Mouse (Mus musculus): ENCODE data around the gene Pign. TPM values are rescaled to one million over a fixed set of nuclear protein-coding genes. Genes with fewer than 3 reads are reported as not detected.

Pign gene
- total and polyA plus RNA-seq, 2 experiments from 2014 or later: 5.7 to 14.7 TPM

DNA sequence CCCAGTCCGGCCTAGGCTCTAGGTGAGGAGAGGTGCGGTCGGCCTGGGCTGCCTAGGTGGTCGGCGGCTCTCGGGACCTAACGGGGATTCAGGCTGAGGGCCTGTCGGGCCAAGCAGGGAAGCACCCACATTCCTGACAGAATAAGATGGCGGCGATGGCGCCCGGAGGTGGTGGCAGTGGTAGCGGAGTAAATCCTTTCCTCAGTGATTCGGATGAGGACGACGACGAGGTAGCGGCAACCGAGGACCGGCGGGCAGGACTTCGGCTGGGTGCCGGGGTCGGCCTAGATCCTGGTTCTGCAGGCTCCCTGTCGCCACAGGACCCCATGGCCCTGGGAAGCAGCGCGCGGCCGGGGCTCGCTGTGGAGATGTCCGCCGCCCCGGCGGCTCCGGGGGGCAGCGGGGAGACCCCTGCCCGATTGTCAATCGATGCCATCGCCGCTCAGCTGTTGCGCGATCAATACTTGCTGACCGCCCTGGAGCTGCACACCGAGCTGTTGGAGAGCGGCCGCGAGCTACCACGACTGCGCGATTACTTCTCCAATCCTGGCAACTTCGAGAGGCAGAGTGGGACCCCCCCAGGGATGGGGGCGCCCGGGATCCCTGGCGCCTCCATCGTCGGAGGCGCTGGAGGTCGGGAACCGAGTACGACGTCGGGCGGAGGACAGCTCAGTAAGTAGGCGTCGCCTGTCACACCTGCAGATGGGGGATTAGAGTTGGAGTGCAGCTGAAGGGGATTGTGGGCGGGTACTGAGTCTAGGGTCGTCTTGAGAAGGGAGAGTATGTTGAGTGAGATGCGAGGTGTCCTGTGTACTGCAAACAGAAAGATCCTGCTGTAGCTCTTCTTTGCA is 710 bp upstream of the Pign start:
- Histone ChIP-seq H3K27ac (ENCODE audit: low read depth) (peak overlapping the region; percentile 58), H3K4me2 (ENCODE audit: low read depth, low read length) (peak overlapping the region; percentile 95), H3K4me1 (ENCODE audit: control insufficient read depth, insufficient read depth) (peaks cover 10% of the 10 kb centered on the region; the same call in 1 of the 2 replicates), H3K36me3 (replicated peaks; ENCODE audit: control insufficient read depth, insufficient read depth, low read length) (no peaks in the 10 kb centered on the region), H3K9me3 (replicated peaks; ENCODE audit: control insufficient read depth, low read length) (no peaks in the 10 kb centered on the region), H3K9ac (replicated peaks; ENCODE audit: low read depth, low read length) (peak overlapping the region; percentile 96), H3K4me3 (ENCODE audit: low read depth, low read length) (peak overlapping the region; percentile 79), H3K27me3 (ENCODE audit: control insufficient read depth, insufficient read depth, low read length) (no peaks in the 10 kb centered on the region)
- ATAC-seq (ENCODE audit: insufficient read depth, low read depth) (peak; percentile 33; the same call in 1 of the 2 replicates), DNase-seq (ENCODE audit: low spot score) (no peak)
- TF ChIP-seq EP300 (IDR thresholded peaks at IDR 0.05; ENCODE audit: low read depth) (no peak), CTCF (IDR thresholded peaks at IDR 0.05; ENCODE audit: low read depth) (no peak)
- WGBS: under 1% methylated on average over 68 of the region's 68 CpGs

DNA sequence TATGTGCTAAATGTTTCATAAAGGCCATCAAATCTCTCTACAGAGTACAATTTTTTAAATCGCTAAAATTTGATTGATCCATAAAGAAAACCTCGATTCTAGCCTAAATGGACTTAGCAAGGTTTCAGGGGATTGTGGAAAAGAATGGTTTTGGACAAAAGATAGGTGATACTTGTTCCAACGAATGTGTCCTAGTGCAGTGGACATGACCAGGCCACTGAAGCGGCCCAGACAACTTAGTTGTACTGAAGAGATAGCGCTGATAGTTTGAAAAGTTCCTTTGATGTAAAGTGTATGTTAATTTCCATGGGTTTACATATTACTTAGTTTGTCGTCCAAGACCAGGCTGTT is 682 bp downstream of the Pign start:
- TF ChIP-seq CTCF (IDR thresholded peaks at IDR 0.05; ENCODE audit: low read depth): no peak
- TF ChIP-seq EP300 (IDR thresholded peaks at IDR 0.05; ENCODE audit: low read depth): no peak
- Histone ChIP-seq H3K4me2 (ENCODE audit: low read depth, low read length) (peak overlapping the region; percentile 79), H3K9me3 (replicated peaks; ENCODE audit: control insufficient read depth, low read length) (no peaks in the 10 kb centered on the region), H3K27me3 (ENCODE audit: control insufficient read depth, insufficient read depth, low read length) (no peaks in the 10 kb centered on the region), H3K9ac (replicated peaks; ENCODE audit: low read depth, low read length) (peak overlapping the region; percentile 96), H3K4me3 (ENCODE audit: low read depth, low read length) (peak overlapping the region; percentile 79), H3K36me3 (replicated peaks; ENCODE audit: control insufficient read depth, insufficient read depth, low read length) (no peaks in the 10 kb centered on the region), H3K4me1 (ENCODE audit: control insufficient read depth, insufficient read depth) (peaks cover 10% of the 10 kb centered on the region; the same call in 1 of the 2 replicates), H3K27ac (ENCODE audit: low read depth) (peak overlapping the region; percentile 80)
- 6% methylated on average over 6 of the region's 6 CpGs for WGBS
- DNase-seq (ENCODE audit: low spot score): no peak
- no peak for ATAC-seq (ENCODE audit: insufficient read depth, low read depth)

DNA sequence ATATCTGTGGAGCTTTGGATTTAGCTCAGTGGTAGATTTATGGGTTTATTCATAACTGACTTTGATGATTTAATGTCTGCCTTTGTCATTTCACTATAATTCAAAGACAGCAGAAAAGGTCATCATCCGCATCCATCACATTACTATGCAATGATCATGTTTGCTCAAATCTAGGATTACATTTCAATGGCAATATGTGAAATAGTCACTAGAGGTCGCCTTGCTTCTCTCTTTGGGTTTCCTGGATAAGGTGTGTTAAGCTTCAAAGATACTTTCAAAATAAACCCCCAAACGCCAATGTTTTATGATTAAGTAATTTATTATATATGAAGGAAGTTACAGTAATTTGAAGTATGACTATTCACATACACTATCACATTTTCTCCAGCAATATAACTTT is 3.5 kb downstream of the Pign start:
- H3K36me3 ChIP-seq (replicated peaks; ENCODE audit: control insufficient read depth, insufficient read depth, low read length): peaks cover 17% of the 10 kb centered on the region
- H3K4me3 ChIP-seq (ENCODE audit: low read depth, low read length): no peak overlapping the region
- no peaks in the 10 kb centered on the region for H3K27me3 ChIP-seq (ENCODE audit: control insufficient read depth, insufficient read depth, low read length)
- ATAC-seq (ENCODE audit: insufficient read depth, low read depth) (no peak), DNase-seq (ENCODE audit: low spot score) (peak; percentile 73)
- no peak overlapping the region for H3K9ac ChIP-seq (replicated peaks; ENCODE audit: low read depth, low read length)
- no peak overlapping the region for H3K27ac ChIP-seq (ENCODE audit: low read depth)
- TF ChIP-seq EP300 (IDR thresholded peaks at IDR 0.05; ENCODE audit: low read depth) (no peak), CTCF (IDR thresholded peaks at IDR 0.05; ENCODE audit: low read depth) (peak; percentile 77)
- 13% methylated on average over 3 of the region's 3 CpGs for WGBS
- H3K9me3 ChIP-seq (replicated peaks; ENCODE audit: control insufficient read depth, low read length): no peaks in the 10 kb centered on the region
- peaks cover 1% of the 10 kb centered on the region; the same call in 1 of the 2 replicates for H3K4me1 ChIP-seq (ENCODE audit: control insufficient read depth, insufficient read depth)
- no peak overlapping the region for H3K4me2 ChIP-seq (ENCODE audit: low read depth, low read length)

DNA sequence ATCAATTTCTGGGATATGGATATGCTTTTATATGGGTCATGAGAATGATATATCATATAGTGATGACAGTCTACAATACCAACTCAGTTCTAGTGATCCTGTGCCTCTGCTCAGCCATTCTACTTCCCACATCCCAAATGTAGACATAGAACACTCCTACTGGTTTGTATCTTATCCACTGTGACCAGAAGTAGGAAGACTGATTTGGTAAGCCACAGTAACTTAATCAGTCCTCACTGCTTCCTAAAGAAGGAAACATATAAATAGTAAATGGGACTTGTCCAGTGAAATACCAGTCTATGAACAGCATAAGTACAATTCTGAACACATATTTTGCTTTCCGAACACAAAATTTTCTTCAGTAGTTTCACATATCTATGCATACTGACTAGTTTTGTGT is 9.5 kb downstream of the Pign start:
- ATAC-seq (ENCODE audit: insufficient read depth, low read depth) (no peak), DNase-seq (ENCODE audit: low spot score) (no peak)

DNA sequence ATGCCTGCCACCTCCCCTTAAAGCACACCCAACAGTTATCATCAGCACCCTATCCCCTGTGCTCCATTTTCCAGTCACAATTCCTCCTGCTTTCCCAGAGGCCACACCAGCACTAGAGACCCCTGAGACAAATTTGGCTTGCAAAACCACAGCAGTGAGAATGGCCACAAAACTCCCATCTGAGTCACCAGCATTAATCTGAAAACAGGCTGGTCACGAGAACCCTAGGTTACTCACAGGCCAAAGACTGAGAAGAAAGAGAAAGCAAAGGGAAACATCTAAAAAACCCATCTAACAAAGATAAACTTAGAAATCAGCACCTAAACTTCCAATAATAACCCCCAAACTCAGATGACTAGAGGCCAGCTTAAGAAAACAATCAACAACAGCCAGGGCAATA is 12.8 kb downstream of the Pign start:
- Histone ChIP-seq H3K9me3 (replicated peaks; ENCODE audit: control insufficient read depth, low read length) (no peaks in the 10 kb centered on the region), H3K4me1 (ENCODE audit: control insufficient read depth, insufficient read depth) (no peaks in the 10 kb centered on the region), H3K27me3 (ENCODE audit: control insufficient read depth, insufficient read depth, low read length) (no peaks in the 10 kb centered on the region), H3K27ac (ENCODE audit: low read depth) (no peak overlapping the region), H3K4me3 (ENCODE audit: low read depth, low read length) (no peak overlapping the region), H3K9ac (replicated peaks; ENCODE audit: low read depth, low read length) (no peak overlapping the region), H3K36me3 (replicated peaks; ENCODE audit: control insufficient read depth, insufficient read depth, low read length) (peaks cover 26% of the 10 kb centered on the region), H3K4me2 (ENCODE audit: low read depth, low read length) (no peak overlapping the region)
- no peak for DNase-seq (ENCODE audit: low spot score)
- TF ChIP-seq EP300 (IDR thresholded peaks at IDR 0.05; ENCODE audit: low read depth) (no peak), CTCF (IDR thresholded peaks at IDR 0.05; ENCODE audit: low read depth) (no peak)
- ATAC-seq (ENCODE audit: insufficient read depth, low read depth): no peak
- 88% methylated on average over 1 of the region's 1 CpGs for WGBS

More for the DNA sequence above, 9.5 kb downstream of the Pign start:
- Histone ChIP-seq H3K27me3 (ENCODE audit: control insufficient read depth, insufficient read depth, low read length) (no peaks in the 10 kb centered on the region), H3K4me3 (ENCODE audit: low read depth, low read length) (no peak overlapping the region), H3K4me1 (ENCODE audit: control insufficient read depth, insufficient read depth) (no peaks in the 10 kb centered on the region), H3K9me3 (replicated peaks; ENCODE audit: control insufficient read depth, low read length) (no peaks in the 10 kb centered on the region), H3K36me3 (replicated peaks; ENCODE audit: control insufficient read depth, insufficient read depth, low read length) (peaks cover 25% of the 10 kb centered on the region), H3K27ac (ENCODE audit: low read depth) (no peak overlapping the region), H3K9ac (replicated peaks; ENCODE audit: low read depth, low read length) (no peak overlapping the region), H3K4me2 (ENCODE audit: low read depth, low read length) (no peak overlapping the region)
- no peak for TF ChIP-seq EP300 (IDR thresholded peaks at IDR 0.05; ENCODE audit: low read depth)
- TF ChIP-seq CTCF (IDR thresholded peaks at IDR 0.05; ENCODE audit: low read depth): no peak
- WGBS: 94% methylated on average over 1 of the region's 1 CpGs

Measured in heart, postnatal 0 days (tissue).